Mouse (Mus musculus): Measurements from ENCODE around the gene 1700020N15Rik. TPM values are rescaled to one million over a fixed set of nuclear protein-coding genes. Genes with fewer than 3 reads are reported as not detected.

1700020N15Rik gene
- polyA plus RNA-seq (2014; fragmentation: Illumina TruSeq; extraction: RNeasy Lipid Tissue Mini Kit (QIAGEN cat#74804); ENCODE audit: low read depth, low replicate concordance): 343 TPM

DNA sequence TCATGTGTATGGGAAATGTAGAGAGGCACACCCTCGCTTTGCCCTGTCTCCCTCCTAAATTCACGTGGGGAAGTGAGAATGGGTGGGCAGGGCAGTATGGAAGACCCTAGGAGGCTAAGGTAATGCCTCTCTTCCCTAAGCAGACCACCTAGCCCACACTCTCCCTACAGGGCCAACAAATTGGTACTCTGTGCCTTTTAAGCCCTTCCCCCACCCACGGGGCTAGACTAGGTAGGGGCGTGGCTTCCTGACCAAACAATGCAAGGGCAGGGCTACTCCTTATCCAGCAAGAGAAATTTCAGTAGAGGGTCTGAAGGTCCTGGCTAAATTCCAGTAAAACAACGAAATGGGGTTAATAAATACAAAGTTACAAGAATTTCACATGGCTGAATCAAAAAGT, at the start of gene 1700020N15Rik:
TSS of gene 1700020N15Rik (plus strand) at position 301 of the 400 bp plus-strand sequence.

